Mouse (Mus musculus) liver, adult 2 months (tissue): ENCODE measurements around the gene Gcnt1.

ENCODE experiments used
- CTCF ChIP-seq: fragments of 200-500 bp; IDR thresholded peaks from 2 replicates; pipeline ENCODE4 v1.5.1; 2011; ENCODE audit warnings: low read depth, low read length, control low read depth
- POLR2A ChIP-seq: fragments of 200-500 bp; IDR thresholded peaks from 2 replicates; pipeline ENCODE4 v1.6.1; 2011; ENCODE audit warnings: low read length, control low read depth; ENCODE audit not compliant: insufficient read depth; ENCODE audit errors: extremely low read depth

DNA sequence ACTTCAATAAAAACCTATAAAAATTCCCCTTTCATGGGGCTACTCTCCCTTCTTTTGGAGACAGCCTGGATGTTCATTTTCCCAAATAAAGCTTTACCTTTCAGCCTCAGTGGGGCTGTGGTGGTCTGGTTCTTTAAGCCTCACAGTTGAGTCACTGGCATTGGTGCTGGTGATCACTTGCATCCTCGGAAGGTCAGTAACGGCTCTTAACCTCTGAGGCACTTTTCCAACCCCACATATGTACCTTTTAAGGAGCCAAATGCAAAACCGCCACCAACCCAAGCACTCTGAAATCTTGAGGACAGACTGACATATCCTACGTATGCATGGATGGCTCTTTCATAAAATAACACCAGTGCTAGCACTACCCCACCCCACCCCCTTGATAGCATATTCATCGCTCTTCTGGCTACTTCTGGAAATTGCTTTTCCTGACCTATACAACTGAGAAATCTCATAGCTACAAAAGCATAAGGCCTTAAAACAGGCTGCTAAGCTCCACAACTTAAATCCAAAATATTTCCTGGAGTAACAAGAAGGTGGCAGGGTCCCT, 48.9 kb downstream of the Gcnt1 start:
- TF ChIP-seq POLR2A, result no peak
- TF ChIP-seq CTCF, result no peak
